In genomic region chr13:96689901-96690300, GRCm38 (mm10) we compare ENCODE assay signal across 24 mouse cellular contexts. TPM values are rescaled to one million over a fixed set of nuclear protein-coding genes. Genes with fewer than 3 reads are reported as not detected.
DNase-seq lines count a peak whose midpoint lies in the region; ATAC-seq and TF ChIP-seq lines count a peak whose summit lies in the region.
"Had no signal": no experiment of that assay in that cellular context is flagged by ENCODE, and none has a peak within 500 bp of the region (broad histone marks: within the 10 kb centered on the region; RNA-seq: fewer than 3 reads in every experiment).

No protein-coding gene starts in this region.

- H3K27ac ChIP-seq in CH12.LX (ENCODE audit: insufficient read depth, low read depth), result no peak overlapping the region
- H3K27ac ChIP-seq in ES-E14 (ENCODE audit: insufficient read depth, low read depth, low read length, poor library complexity, severe bottlenecking), result no peak overlapping the region
- H3K27ac ChIP-seq in MEL (ENCODE audit: control insufficient read depth, low read depth, low read length), result no peak overlapping the region
- H3K27ac ChIP-seq in layer of hippocampus, adult 2 months, result no peak overlapping the region
- no peak overlapping the region for H3K27ac ChIP-seq in hindbrain, embryonic 14.5 days

- in situ Hi-C loops in CH12.LX (cut with MboI; ENCODE audit: low pct_ligation_motif_present, low pct_unique_long_range_greater_than_20kb, low sequenced_read_pairs) (no loop called here), ES-E14 (cut with MboI; ENCODE audit: low sequenced_read_pairs in 2 of 2, unreplicated experiment in 2 of 2) (no loop called here)

- no peaks in the 10 kb centered on the region for H3K27me3 ChIP-seq in CH12.LX (replicated peaks)
- H3K27me3 ChIP-seq in MEL (ENCODE audit: control insufficient read depth in 1 of 2, insufficient read depth in 2 of 2, low read length in 2 of 2), result no peaks in the 10 kb centered on the region
- H3K27me3 ChIP-seq in hindbrain, embryonic 14.5 days (ENCODE audit: control insufficient read depth, insufficient read depth, low read length), result no peaks in the 10 kb centered on the region

- H3K4me2 ChIP-seq in CH12.LX (ENCODE audit: insufficient read depth, low read depth, poor library complexity, severe bottlenecking), result no peak overlapping the region
- H3K4me2 ChIP-seq in hindbrain, embryonic 14.5 days (replicated peaks), result no peak overlapping the region

- no peaks in the 10 kb centered on the region for H3K36me3 ChIP-seq in CH12.LX (replicated peaks in 1 of 2; ENCODE audit: control insufficient read depth in 1 of 2, insufficient read depth in 1 of 2, low read length in 1 of 2)
- no peaks in the 10 kb centered on the region for H3K36me3 ChIP-seq in ES-E14 (ENCODE audit: control insufficient read depth, insufficient read depth, low read length, poor library complexity, severe bottlenecking)
- H3K36me3 ChIP-seq in MEL (ENCODE audit: control insufficient read depth in 1 of 2, insufficient read depth in 2 of 2, low read length in 2 of 2), result no peaks in the 10 kb centered on the region; a peak in 1 of 4 replicates
- no peaks in the 10 kb centered on the region for H3K36me3 ChIP-seq in hindbrain, embryonic 14.5 days (replicated peaks; ENCODE audit: control insufficient read depth, insufficient read depth)
- H3K36me3 ChIP-seq: G1E had no signal

- ATAC-seq in hindbrain, embryonic 14.5 days (ENCODE audit: low FRiP score), result no peak
- ATAC-seq: activated CD4-positive, CD25-positive, alpha-beta regulatory T cell, adult 4 months; CD4-positive, CD25-positive, alpha-beta regulatory T cell, adult 4 months; Patski had no signal

- TF ChIP-seq CTCF in CH12.LX (conservative IDR thresholded peaks at IDR 0.05 in 1 of 2, IDR thresholded peaks at IDR 0.05 in 1 of 2; ENCODE audit: low read depth in 2 of 2, low read length in 2 of 2), result no peak
- TF ChIP-seq CTCF in MEL (IDR thresholded peaks at IDR 0.05 in 2 of 3, conservative IDR thresholded peaks at IDR 0.05 in 1 of 3; ENCODE audit: control insufficient read depth in 1 of 3, insufficient read depth in 1 of 3, low read depth in 2 of 3, low read length in 3 of 3, poor library complexity in 1 of 3, severe bottlenecking in 1 of 3), result no peak
- TF ChIP-seq CTCF in layer of hippocampus, adult 2 months (conservative IDR thresholded peaks at IDR 0.05), result no peak

- H3K4me1 ChIP-seq in CH12.LX (ENCODE audit: control insufficient read depth in 1 of 2, insufficient read depth in 2 of 2) (peaks cover 5 to 6% of the 10 kb centered on the region in 2 experiments; a peak in 3 of 4 replicates), ES-E14 (ENCODE audit: control insufficient read depth in 2 of 2, insufficient read depth in 2 of 2, low read length in 2 of 2, poor library complexity in 1 of 2) (no peaks in the 10 kb centered on the region), MEL (ENCODE audit: control insufficient read depth in 1 of 2, insufficient read depth in 2 of 2, low read length in 2 of 2) (no peaks in the 10 kb centered on the region)
- no peaks in the 10 kb centered on the region for H3K4me1 ChIP-seq in hindbrain, embryonic 14.5 days (replicated peaks; ENCODE audit: control insufficient read depth, insufficient read depth, low read length)

- no peak overlapping the region for H3K9ac ChIP-seq in CH12.LX (ENCODE audit: insufficient read depth, low read depth)
- H3K9ac ChIP-seq in ES-E14 (ENCODE audit: insufficient read depth, low read depth, low read length, poor library complexity, severe bottlenecking), result no peak overlapping the region
- no peak overlapping the region for H3K9ac ChIP-seq in MEL (ENCODE audit: control insufficient read depth, low read depth, low read length, poor library complexity, severe bottlenecking)
- no peak overlapping the region for H3K9ac ChIP-seq in hindbrain, embryonic 14.5 days

- TF ChIP-seq POLR2A in CH12.LX (IDR thresholded peaks at IDR 0.05; ENCODE audit: low read depth, low read length) (no peak), MEL (IDR thresholded peaks at IDR 0.05; ENCODE audit: control insufficient read depth in 1 of 2, insufficient read depth in 1 of 2, low read depth in 1 of 2, low read length in 2 of 2, poor library complexity in 1 of 2) (no peak)

- 95% methylated on average over 5 of the region's 5 CpGs for WGBS in hindbrain, embryonic 14.5 days

- no peak for TF ChIP-seq RAD21 in CH12.LX (IDR thresholded peaks at IDR 0.05; ENCODE audit: low read depth, low read length)
- no peak for TF ChIP-seq RAD21 in MEL (IDR thresholded peaks at IDR 0.05; ENCODE audit: low read depth, low read length)

- H3K9me3 ChIP-seq in CH12.LX (replicated peaks; ENCODE audit: low read length) (no peaks in the 10 kb centered on the region), ES-E14 (ENCODE audit: control insufficient read depth, insufficient read depth, low read depth, low read length) (no peaks in the 10 kb centered on the region), MEL (replicated peaks; ENCODE audit: insufficient read depth, low read length) (no peaks in the 10 kb centered on the region)
- 0 out of 2 replicates have a peak, but pooled peaks cover 2% of the 10 kb centered on the region for H3K9me3 ChIP-seq in hindbrain, embryonic 14.5 days (ENCODE audit: control insufficient read depth, low read length)
- H3K9me3 ChIP-seq: G1E had no signal

- no peak overlapping the region for H3K4me3 ChIP-seq in CH12.LX (replicated peaks in 1 of 3; ENCODE audit: low read depth in 2 of 3, low read length in 2 of 3, poor library complexity in 1 of 3)
- no peak overlapping the region for H3K4me3 ChIP-seq in ES-E14 (ENCODE audit: insufficient read depth in 1 of 2, low read depth in 1 of 2, low read length in 2 of 2, poor library complexity in 1 of 2, severe bottlenecking in 1 of 2)
- no peak overlapping the region for H3K4me3 ChIP-seq in MEL (ENCODE audit: control insufficient read depth in 1 of 2, insufficient read depth in 1 of 2, low read depth in 2 of 2, low read length in 2 of 2)
- no peak overlapping the region for H3K4me3 ChIP-seq in layer of hippocampus, adult 2 months
- no peak overlapping the region for H3K4me3 ChIP-seq in hindbrain, embryonic 14.5 days (replicated peaks; ENCODE audit: low read length)

- DNase-seq in CH12.LX (ENCODE audit: extremely low read depth) (no peak), ES-E14 (ENCODE audit: low read depth, low spot score) (no peak), MEL (ENCODE audit: low read depth, low spot score) (no peak)
- DNase-seq in spleen, adult 18-20 months, result no peak
- DNase-seq in layer of hippocampus, adult 2 months (ENCODE audit: low spot score in 2 of 2), result no peak
- DNase-seq in hindbrain, embryonic 14.5 days (ENCODE audit: low spot score), result no peak
- DNase-seq: adrenal gland, adult 2 months; adrenal gland, adult 8-10 months; adrenal gland, postnatal 10 days; adrenal gland, postnatal 14 days; adrenal gland, postnatal 25 days; adrenal gland, postnatal 36 days; B cell, adult 2 months; cerebellum, adult 11 months; cerebellum, adult 11-12 months; cerebellum, adult 18-20 months; cerebellum, adult 2 months; cerebellum, adult 8-10 months; cerebellum, adult 9-10 months had no signal

- dilution Hi-C loops in CH12.LX (cut with MboI; ENCODE audit: extremely low pct_ligation_motif_present, extremely low pct_unique_long_range_greater_than_20kb, low sequenced_read_pairs), result no loop called here

- H3K79me2 ChIP-seq in CH12.LX (replicated peaks; ENCODE audit: control insufficient read depth, extremely low read depth, insufficient read depth, poor library complexity, severe bottlenecking), result no peaks in the 10 kb centered on the region
- H3K79me2 ChIP-seq in MEL (ENCODE audit: control insufficient read depth, insufficient read depth, low read length, poor library complexity), result no peaks in the 10 kb centered on the region

- TF ChIP-seq EP300 in CH12.LX (IDR thresholded peaks at IDR 0.05; ENCODE audit: low read length) (no peak), MEL (IDR thresholded peaks at IDR 0.05; ENCODE audit: low read depth in 1 of 2, low read length in 2 of 2) (no peak)

TF ChIP-seq in CH12.LX, 34 proteins besides CTCF, POLR2A, EP300 and RAD21:
- TF ChIP-seq KAT2A (IDR thresholded peaks at IDR 0.05; ENCODE audit: insufficient replicate concordance, low read length) (no peak), MAFK (IDR thresholded peaks at IDR 0.05; ENCODE audit: insufficient replicate concordance, low read length) (peak; percentile 83)

TF ChIP-seq in ES-E14, 5 proteins besides CTCF, POLR2A, EP300 and RAD21 (continues in another document):
- TF ChIP-seq ZC3H11A (IDR thresholded peaks at IDR 0.05; ENCODE audit: borderline replicate concordance, low read depth, low read length), result no peak
- no peak for TF ChIP-seq HCFC1 (IDR thresholded peaks at IDR 0.05; ENCODE audit: borderline replicate concordance, insufficient read depth, low read length)
- no peak for TF ChIP-seq CHD2 (IDR thresholded peaks at IDR 0.05; ENCODE audit: low read depth, low read length)
- TF ChIP-seq MAFK (IDR thresholded peaks at IDR 0.05; ENCODE audit: insufficient read depth, low read depth, low read length), result peak; percentile 75

TF ChIP-seq in MEL, 35 proteins besides CTCF, POLR2A, EP300 and RAD21 (continues in another document):
- no peak for TF ChIP-seq USF2 (IDR thresholded peaks at IDR 0.05; ENCODE audit: borderline replicate concordance in 1 of 2, insufficient read depth in 1 of 2, low read depth in 1 of 2, low read length in 2 of 2)
- TF ChIP-seq MXI1 (IDR thresholded peaks at IDR 0.05; ENCODE audit: low read depth, low read length), result no peak
- no peak for TF ChIP-seq TBP (IDR thresholded peaks at IDR 0.05; ENCODE audit: low read depth, low read length)
- no peak for TF ChIP-seq UBTF (IDR thresholded peaks at IDR 0.05; ENCODE audit: borderline replicate concordance, insufficient read depth, low read depth, low read length)

RNA-seq across cellular contexts. Expression of gene Hmgcr, which starts 19.2 kb away (rescaled TPM):
- 71.6 and 81.1 TPM in 2 replicates for total RNA-seq in CH12.LX (2012; rRNA removed)
- 85.1 and 118 TPM in 2 replicates for total RNA-seq in CH12.LX (2014; rRNA removed)
- 97.5 and 98.9 TPM in 2 replicates for polyA plus RNA-seq in CH12.LX (2012; ENCODE audit: insufficient read length, low read depth)
- 143 and 202 TPM in 2 replicates for total RNA-seq in ES-E14 (2012; rRNA removed)
- total RNA-seq in MEL (2012; rRNA removed), result 52.5 and 54.1 TPM in 2 replicates
- polyA plus RNA-seq in MEL (2012; ENCODE audit: insufficient read depth in 1 of 2, insufficient read length in 2 of 2, low read depth in 1 of 2, low replicate concordance in 2 of 2, missing spikeins in 1 of 2), result 10 to 100 TPM in 1 of 2 experiments, not detected in 1; 69.8 TPM
- 100 to 1,000 TPM; 101 to 103 TPM for total RNA-seq in layer of hippocampus, adult 2 months (2021)
- polyA plus RNA-seq in hindbrain, embryonic 14.5 days (2014; fragmentation: Nextera tagmentation; extraction: Ambion mirVana), result 198 and 251 TPM in 2 replicates

RNA-seq across cellular contexts. Expression of gene Ankrd31, which starts 58.2 kb away (rescaled TPM):
- total RNA-seq in CH12.LX (2012; rRNA removed), result not detected in 2 replicates
- total RNA-seq in CH12.LX (2014; rRNA removed), result not detected in 2 replicates
- not detected in 2 replicates for polyA plus RNA-seq in CH12.LX (2012; ENCODE audit: insufficient read length, low read depth)
- total RNA-seq in ES-E14 (2012; rRNA removed), result 1.1 and 1.4 TPM in 2 replicates
- total RNA-seq in MEL (2012; rRNA removed), result not detected in 2 replicates
- not detected for polyA plus RNA-seq in MEL (2012; ENCODE audit: insufficient read depth in 1 of 2, insufficient read length in 2 of 2, low read depth in 1 of 2, low replicate concordance in 2 of 2, missing spikeins in 1 of 2)
- total RNA-seq in layer of hippocampus, adult 2 months (2021), result under 1 TPM; 0.46 to 0.47 TPM
- 0.23 TPM in 1 of 2 replicates, not detected in the other for polyA plus RNA-seq in hindbrain, embryonic 14.5 days (2014; fragmentation: Nextera tagmentation; extraction: Ambion mirVana)
- total RNA-seq: adrenal gland, postnatal 10 days; adrenal gland, postnatal 14 days; adrenal gland, postnatal 25 days had no signal
- polyA plus RNA-seq: adrenal gland, adult 2 months; C2C12; CD4-positive, CD25-positive, alpha-beta regulatory T cell, adult 4 months; cerebellum, adult 2 months; G1E; Patski had no signal

Comparison
In these comparisons a context has a peak if more than half of its experiments do, and no peak if none do; other contexts are left out.
1. Of the 35 proteins assayed by ChIP-seq in both MEL and CH12.LX: peak only in MEL: none; only in CH12.LX: none; in both: MAFK; in neither: 34.